Mouse (Mus musculus): ENCODE measurements at regions not wholly inside any gene's neighbourhood (a gene's known extent, or its start where the extent isn't known, plus 50 kb on each side); places are given as distances from the start of the nearest gene placed in this dataset.

DNA sequence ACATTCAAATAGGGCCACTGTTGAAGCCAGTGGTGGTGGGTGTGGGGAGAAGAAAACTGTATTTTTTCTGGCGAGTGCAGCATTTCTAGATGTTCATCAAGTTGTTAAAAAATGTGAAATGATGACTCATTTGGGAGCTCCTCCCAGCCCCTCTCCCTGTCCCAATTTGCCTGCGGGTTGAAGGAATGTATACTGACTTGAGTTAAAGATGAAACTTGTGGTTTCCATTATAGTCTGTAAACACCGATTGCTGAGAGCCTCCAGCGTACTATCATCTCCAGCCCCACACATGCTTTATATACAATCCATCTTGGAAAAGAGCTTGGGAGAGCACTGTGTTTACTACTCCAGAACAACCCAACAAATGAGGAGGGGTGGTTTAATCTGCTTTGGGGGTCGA lies 258.9 kb upstream of the Jag1 start:
- H3K27ac ChIP-seq (ENCODE audit: insufficient read depth, low read depth, low read length, poor library complexity, severe bottlenecking) = no peak overlapping the region
- TF ChIP-seq HCFC1 (IDR thresholded peaks at IDR 0.05; ENCODE audit: borderline replicate concordance, insufficient read depth, low read length) (no peak), ZNF384 (IDR thresholded peaks at IDR 0.05; ENCODE audit: low read depth, low read length) (no peak), MAFK (IDR thresholded peaks at IDR 0.05; ENCODE audit: insufficient read depth, low read depth, low read length) (no peak), ZC3H11A (IDR thresholded peaks at IDR 0.05; ENCODE audit: borderline replicate concordance, low read depth, low read length) (no peak), CHD2 (IDR thresholded peaks at IDR 0.05; ENCODE audit: low read depth, low read length) (no peak)
- in situ Hi-C loops (cut with MboI; ENCODE audit: low sequenced_read_pairs in 2 of 2, unreplicated experiment in 2 of 2) = no loop called here
- H3K4me3 ChIP-seq (ENCODE audit: insufficient read depth in 1 of 2, low read depth in 1 of 2, low read length in 2 of 2, poor library complexity in 1 of 2, severe bottlenecking in 1 of 2) = no peak overlapping the region
- H3K9ac ChIP-seq (ENCODE audit: insufficient read depth, low read depth, low read length, poor library complexity, severe bottlenecking) = no peak overlapping the region
- H3K36me3 ChIP-seq (ENCODE audit: control insufficient read depth, insufficient read depth, low read length, poor library complexity, severe bottlenecking) = no peaks in the 10 kb centered on the region
- no peaks in the 10 kb centered on the region for H3K9me3 ChIP-seq (ENCODE audit: control insufficient read depth, insufficient read depth, low read depth, low read length)
- DNase-seq (ENCODE audit: low read depth, low spot score) = no peak
- H3K4me1 ChIP-seq (ENCODE audit: control insufficient read depth in 2 of 2, insufficient read depth in 2 of 2, low read length in 2 of 2, poor library complexity in 1 of 2) = no peaks in the 10 kb centered on the region

DNA sequence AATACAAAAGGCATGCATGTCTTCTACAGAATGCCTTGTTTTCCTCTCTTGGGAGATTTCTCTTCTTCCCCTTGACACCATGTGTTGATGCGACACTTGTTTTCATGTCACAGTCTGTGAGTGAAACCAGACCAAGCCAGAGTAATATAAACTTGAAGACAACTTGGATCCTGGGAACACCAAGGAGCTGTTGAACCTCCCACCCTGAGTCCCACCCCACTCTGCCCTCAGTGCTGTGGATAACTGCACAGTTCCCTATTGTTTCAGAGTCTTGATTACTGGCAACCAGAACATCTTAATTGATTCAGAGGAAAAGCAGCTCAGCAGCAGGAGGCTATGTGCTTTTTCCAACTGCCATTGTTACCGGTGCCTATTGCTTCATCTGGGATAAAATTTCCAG lies 254.6 kb upstream of the Jag1 start:
- TF ChIP-seq ZNF384 (IDR thresholded peaks at IDR 0.05; ENCODE audit: low read depth, low read length) = no peak
- no peak for TF ChIP-seq CHD2 (IDR thresholded peaks at IDR 0.05; ENCODE audit: low read depth, low read length)
- no peak for TF ChIP-seq ZC3H11A (IDR thresholded peaks at IDR 0.05; ENCODE audit: borderline replicate concordance, low read depth, low read length)
- no peak for TF ChIP-seq MAFK (IDR thresholded peaks at IDR 0.05; ENCODE audit: insufficient read depth, low read depth, low read length)
- no peak for TF ChIP-seq HCFC1 (IDR thresholded peaks at IDR 0.05; ENCODE audit: borderline replicate concordance, insufficient read depth, low read length)
- Histone ChIP-seq H3K9ac (ENCODE audit: insufficient read depth, low read depth, low read length, poor library complexity, severe bottlenecking) (no peak overlapping the region), H3K36me3 (ENCODE audit: control insufficient read depth, insufficient read depth, low read length, poor library complexity, severe bottlenecking) (no peaks in the 10 kb centered on the region), H3K4me3 (ENCODE audit: insufficient read depth in 1 of 2, low read depth in 1 of 2, low read length in 2 of 2, poor library complexity in 1 of 2, severe bottlenecking in 1 of 2) (no peak overlapping the region), H3K9me3 (ENCODE audit: control insufficient read depth, insufficient read depth, low read depth, low read length) (no peaks in the 10 kb centered on the region), H3K27ac (ENCODE audit: insufficient read depth, low read depth, low read length, poor library complexity, severe bottlenecking) (no peak overlapping the region), H3K4me1 (ENCODE audit: control insufficient read depth in 2 of 2, insufficient read depth in 2 of 2, low read length in 2 of 2, poor library complexity in 1 of 2) (no peaks in the 10 kb centered on the region)
- in situ Hi-C loops (cut with MboI; ENCODE audit: low sequenced_read_pairs in 2 of 2, unreplicated experiment in 2 of 2) = no loop called here
- no peak for DNase-seq (ENCODE audit: low read depth, low spot score)

- no peaks in the 10 kb centered on the region for H3K4me1 ChIP-seq (ENCODE audit: control insufficient read depth in 2 of 2, insufficient read depth in 2 of 2, low read length in 2 of 2, poor library complexity in 1 of 2)
- in situ Hi-C loops (cut with MboI; ENCODE audit: low sequenced_read_pairs in 2 of 2, unreplicated experiment in 2 of 2) = no loop called here
- DNase-seq (ENCODE audit: low read depth, low spot score) = no peak
These were observed 246.6 kb upstream of the Jag1 start for GRCm38 (mm10) chr2:137363006-137363405.

GRCm38 (mm10) chr2:137357181-137357738 lies 240.8 kb upstream of the Jag1 start:
- no peaks in the 10 kb centered on the region for H3K36me3 ChIP-seq (ENCODE audit: control insufficient read depth, insufficient read depth, low read length, poor library complexity, severe bottlenecking)
- in situ Hi-C loops (cut with MboI; ENCODE audit: low sequenced_read_pairs in 2 of 2, unreplicated experiment in 2 of 2) = no loop called here
- no peak for DNase-seq (ENCODE audit: low read depth, low spot score)
- no peak overlapping the region for H3K9ac ChIP-seq (ENCODE audit: insufficient read depth, low read depth, low read length, poor library complexity, severe bottlenecking)
- H3K9me3 ChIP-seq (ENCODE audit: control insufficient read depth, insufficient read depth, low read depth, low read length) = no peaks in the 10 kb centered on the region
- TF ChIP-seq ZNF384 (IDR thresholded peaks at IDR 0.05; ENCODE audit: low read depth, low read length) (no peak), MAFK (IDR thresholded peaks at IDR 0.05; ENCODE audit: insufficient read depth, low read depth, low read length) (no peak), ZC3H11A (IDR thresholded peaks at IDR 0.05; ENCODE audit: borderline replicate concordance, low read depth, low read length) (no peak), CHD2 (IDR thresholded peaks at IDR 0.05; ENCODE audit: low read depth, low read length) (no peak), HCFC1 (IDR thresholded peaks at IDR 0.05; ENCODE audit: borderline replicate concordance, insufficient read depth, low read length) (no peak)
- H3K27ac ChIP-seq (ENCODE audit: insufficient read depth, low read depth, low read length, poor library complexity, severe bottlenecking) = no peak overlapping the region
- no peak overlapping the region for H3K4me3 ChIP-seq (ENCODE audit: insufficient read depth in 1 of 2, low read depth in 1 of 2, low read length in 2 of 2, poor library complexity in 1 of 2, severe bottlenecking in 1 of 2)
- H3K4me1 ChIP-seq (ENCODE audit: control insufficient read depth in 2 of 2, insufficient read depth in 2 of 2, low read length in 2 of 2, poor library complexity in 1 of 2) = no peaks in the 10 kb centered on the region

More at GRCm38 (mm10) chr2:137363006-137363405, 246.6 kb upstream of the Jag1 start:
- H3K9ac ChIP-seq (ENCODE audit: insufficient read depth, low read depth, low read length, poor library complexity, severe bottlenecking) = no peak overlapping the region
- no peaks in the 10 kb centered on the region for H3K9me3 ChIP-seq (ENCODE audit: control insufficient read depth, insufficient read depth, low read depth, low read length)
- H3K36me3 ChIP-seq (ENCODE audit: control insufficient read depth, insufficient read depth, low read length, poor library complexity, severe bottlenecking) = no peaks in the 10 kb centered on the region
- H3K4me3 ChIP-seq (ENCODE audit: insufficient read depth in 1 of 2, low read depth in 1 of 2, low read length in 2 of 2, poor library complexity in 1 of 2, severe bottlenecking in 1 of 2) = no peak overlapping the region
- no peak for TF ChIP-seq MAFK (IDR thresholded peaks at IDR 0.05; ENCODE audit: insufficient read depth, low read depth, low read length)
- no peak for TF ChIP-seq ZNF384 (IDR thresholded peaks at IDR 0.05; ENCODE audit: low read depth, low read length)
- no peak for TF ChIP-seq ZC3H11A (IDR thresholded peaks at IDR 0.05; ENCODE audit: borderline replicate concordance, low read depth, low read length)
- no peak for TF ChIP-seq CHD2 (IDR thresholded peaks at IDR 0.05; ENCODE audit: low read depth, low read length)
- H3K27ac ChIP-seq (ENCODE audit: insufficient read depth, low read depth, low read length, poor library complexity, severe bottlenecking) = no peak overlapping the region

DNA sequence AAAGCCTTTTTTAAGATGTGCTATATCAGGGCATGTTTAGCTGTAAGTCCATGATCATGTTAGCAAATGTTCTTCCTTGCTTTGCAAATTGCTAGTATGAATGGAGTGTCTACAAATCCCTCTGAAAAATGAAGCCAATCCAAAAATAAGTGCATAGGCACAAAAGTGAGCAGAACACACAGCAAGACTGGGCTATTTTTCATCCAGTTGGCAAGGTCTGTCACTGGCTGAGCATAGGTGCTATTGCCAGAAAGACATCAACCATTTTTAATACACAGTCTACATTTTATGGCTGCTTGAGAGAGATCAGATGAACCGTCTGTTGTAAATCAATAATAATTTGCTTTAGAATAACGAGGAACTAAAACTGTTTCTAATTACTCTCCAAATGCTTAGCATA lies 227.3 kb upstream of the Jag1 start:
- Histone ChIP-seq H3K4me1 (ENCODE audit: control insufficient read depth in 2 of 2, insufficient read depth in 2 of 2, low read length in 2 of 2, poor library complexity in 1 of 2) (no peaks in the 10 kb centered on the region), H3K9ac (ENCODE audit: insufficient read depth, low read depth, low read length, poor library complexity, severe bottlenecking) (no peak overlapping the region), H3K4me3 (ENCODE audit: insufficient read depth in 1 of 2, low read depth in 1 of 2, low read length in 2 of 2, poor library complexity in 1 of 2, severe bottlenecking in 1 of 2) (no peak overlapping the region), H3K36me3 (ENCODE audit: control insufficient read depth, insufficient read depth, low read length, poor library complexity, severe bottlenecking) (no peaks in the 10 kb centered on the region), H3K9me3 (ENCODE audit: control insufficient read depth, insufficient read depth, low read depth, low read length) (no peaks in the 10 kb centered on the region), H3K27ac (ENCODE audit: insufficient read depth, low read depth, low read length, poor library complexity, severe bottlenecking) (no peak overlapping the region)
- no peak for DNase-seq (ENCODE audit: low read depth, low spot score)
- in situ Hi-C loops (cut with MboI; ENCODE audit: low sequenced_read_pairs in 2 of 2, unreplicated experiment in 2 of 2) = no loop called here
- no peak for TF ChIP-seq ZC3H11A (IDR thresholded peaks at IDR 0.05; ENCODE audit: borderline replicate concordance, low read depth, low read length)
- TF ChIP-seq CHD2 (IDR thresholded peaks at IDR 0.05; ENCODE audit: low read depth, low read length) = no peak
- no peak for TF ChIP-seq MAFK (IDR thresholded peaks at IDR 0.05; ENCODE audit: insufficient read depth, low read depth, low read length)
- no peak for TF ChIP-seq HCFC1 (IDR thresholded peaks at IDR 0.05; ENCODE audit: borderline replicate concordance, insufficient read depth, low read length)
- TF ChIP-seq ZNF384 (IDR thresholded peaks at IDR 0.05; ENCODE audit: low read depth, low read length) = no peak

Data from ES-E14 (cell line).